Mouse (Mus musculus) E14TG2a.4 (cell line): ENCODE results near the gene Ror1.

ENCODE experiments used
- CTCF ChIP-seq: conservative IDR thresholded peaks from 2 replicates; pipeline ENCODE4 v1.5.1; 2014; ENCODE audit warnings: low read length
- NANOG ChIP-seq: IDR thresholded peaks from 2 replicates; pipeline ENCODE4 v1.6.1; 2014; ENCODE audit warnings: borderline replicate concordance, low read length, mixed read lengths
- POU5F1 ChIP-seq: IDR thresholded peaks from 2 replicates; pipeline ENCODE4 v1.6.1; 2014; ENCODE audit warnings: low read length, borderline replicate concordance

DNA sequence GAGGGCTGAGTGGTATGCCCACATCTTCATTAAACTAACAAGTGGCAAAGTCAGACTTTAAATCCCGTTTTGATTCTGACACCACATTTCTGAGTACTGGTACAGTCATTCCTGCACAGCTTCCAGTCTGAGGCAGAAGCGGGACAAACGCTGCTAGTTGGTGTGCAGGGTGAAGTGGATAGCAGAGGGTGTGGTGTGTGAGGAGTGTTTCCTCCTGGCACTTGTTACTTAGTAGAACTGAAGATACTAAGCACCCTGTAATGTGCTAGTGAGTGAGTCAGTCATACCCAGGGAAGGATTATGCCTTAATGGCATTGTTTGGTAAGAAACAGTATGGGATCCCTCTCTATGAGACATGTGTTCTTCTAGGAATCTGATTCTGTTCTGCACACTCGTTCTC lies 115.7 kb downstream of the Ror1 start:
- TF ChIP-seq CTCF (no peak), POU5F1 (no peak), NANOG (no peak)
